Mouse (Mus musculus) Patski (cell line): ENCODE results near the gene Ap4m1. TPM values are rescaled to one million over a fixed set of nuclear protein-coding genes. Genes with fewer than 3 reads are reported as not detected.

ENCODE experiments used
- ATAC-seq: fragments of 100-300 bp; one replicate; pipeline ENCODE4 v1.8.0; 2021
- CTCF ChIA-PET: fragments of 350-600 bp; sonication (Branson Sonifier 250); formaldehyde crosslinking; loops from one replicate; lab custom pipeline; 2022; ENCODE audit warnings: inconsistent platforms; lab: Charles Lee
- POLR2A ChIA-PET: fragments of 350-600 bp; sonication (Branson Sonifier 250); formaldehyde crosslinking; loops from one replicate; lab custom pipeline; 2022; ENCODE audit warnings: antibody characterized with exemption, inconsistent platforms; lab: Charles Lee
- DNase-seq: peaks from one replicate; pipeline ENCODE4 v3.0.0-alpha.2; 2011; ENCODE audit warnings: low read depth, low spot score
- H3K27me3 ChIP-seq: fragments of 371-371 bp; one replicate; pipeline ENCODE4 v1.5.1; 2021
- CTCF ChIP-seq: fragments of 100-300 bp; IDR thresholded peaks from one replicate; pipeline ENCODE4 v1.5.1; 2021
- in situ Hi-C: fragments of 300-500 bp; cut with MboI; formaldehyde crosslinking; loops from 3 replicates; pipeline ENCODE4 v1.11.1; 2018; ENCODE audit warnings: low pct_unique_long_range_greater_than_20kb, mixed read lengths
- polyA plus RNA-seq: library from polyadenylated mRNA; unstranded; gene quantifications from one replicate; pipeline ENCODE4 v1.2.3, GENCODE M21; 2021

The Ap4m1 gene
- polyA plus RNA-seq: 39.7 TPM

- no peak for TF ChIP-seq CTCF
- CTCF ChIA-PET: no interaction called here
- DNase-seq: peak; percentile 97
- H3K27me3 ChIP-seq: no peaks in the 10 kb centered on the region
- in situ Hi-C loops: no loop called here
- POLR2A ChIA-PET: interaction anchor here (0.5 kb wide), 1 partner anchor 16 kb away, joined by 3 read pairs; the partner anchor contains the start of genes Cnpy4 and Taf6
- ATAC-seq: peak; percentile 75
Measured at GRCm38 (mm10) chr5:138171695-138172491, at the start of gene Ap4m1, which contains the start of gene Mcm7. Ap4m1 (plus strand) TSS chr5:138172002. Mcm7 (minus strand) TSS chr5:138172422.

DNA sequence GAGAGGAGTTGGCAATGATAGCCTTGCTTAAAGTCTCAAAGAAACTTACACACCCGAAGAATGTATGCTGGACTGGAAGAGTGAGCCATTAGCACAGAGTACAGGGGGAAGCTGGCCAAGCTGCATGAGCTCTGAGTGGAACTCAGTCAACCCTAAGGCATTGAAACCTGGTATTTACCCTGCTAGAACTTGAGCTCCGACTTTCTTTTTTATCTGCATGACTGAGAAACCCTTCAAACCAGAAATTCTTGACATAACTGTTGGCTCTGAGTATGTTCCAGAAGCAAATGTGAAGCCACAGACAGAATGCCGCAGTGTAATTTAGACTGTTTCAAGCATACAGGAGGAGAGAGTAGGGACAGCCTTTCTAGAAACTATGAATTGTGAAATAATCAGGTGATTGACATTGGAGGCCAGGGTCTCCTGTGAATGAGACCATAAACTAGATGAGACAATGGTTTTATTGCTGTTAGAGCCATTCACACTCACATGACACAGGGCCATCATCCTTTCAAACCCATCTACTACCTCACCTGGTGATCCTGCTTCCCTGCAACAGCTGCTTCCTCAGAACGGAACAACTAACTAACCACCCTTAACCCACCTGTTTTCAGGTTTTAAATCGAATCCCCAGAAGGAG lies 39.3 kb upstream of the Ap4m1 start:
- ChIA-PET CTCF (interaction anchor here (1.4 to 2.3 kb wide), 2 partner anchors 9 to 14 kb away, joined by 5 to 6 read pairs; no protein-coding TSS in a partner anchor), POLR2A (interaction anchor here (0.5 to 1.6 kb wide), 2 partner anchors 14 to 46 kb away, joined by 3 to 5 read pairs; no protein-coding TSS in a partner anchor)
- in situ Hi-C loops: no loop called here
- no peaks in the 10 kb centered on the region for H3K27me3 ChIP-seq
- ATAC-seq (peak; percentile 96), DNase-seq (peak; percentile 95)
- TF ChIP-seq CTCF: no peak

GRCm38 (mm10) chr5:138137257-138137656 lies 34.5 kb upstream of the Ap4m1 start:
- TF ChIP-seq CTCF: no peak
- in situ Hi-C loops: loop anchor here (5.0 kb wide), 2 partner anchors 50 to 245 kb away; partner anchors contain the start of gene Zkscan1
- DNase-seq (no peak), ATAC-seq (no peak)
- no peaks in the 10 kb centered on the region for H3K27me3 ChIP-seq
- ChIA-PET CTCF (interaction anchor here (0.7 to 3.0 kb wide), 5 partner anchors 9 to 50 kb away, joined by 3 to 11 read pairs (median 5); no protein-coding TSS in a partner anchor), POLR2A (interaction anchor here (0.7 to 1.6 kb wide), 3 partner anchors 27 to 227 kb away, joined by 3 to 4 read pairs (median 4); no protein-coding TSS in a partner anchor)

DNA sequence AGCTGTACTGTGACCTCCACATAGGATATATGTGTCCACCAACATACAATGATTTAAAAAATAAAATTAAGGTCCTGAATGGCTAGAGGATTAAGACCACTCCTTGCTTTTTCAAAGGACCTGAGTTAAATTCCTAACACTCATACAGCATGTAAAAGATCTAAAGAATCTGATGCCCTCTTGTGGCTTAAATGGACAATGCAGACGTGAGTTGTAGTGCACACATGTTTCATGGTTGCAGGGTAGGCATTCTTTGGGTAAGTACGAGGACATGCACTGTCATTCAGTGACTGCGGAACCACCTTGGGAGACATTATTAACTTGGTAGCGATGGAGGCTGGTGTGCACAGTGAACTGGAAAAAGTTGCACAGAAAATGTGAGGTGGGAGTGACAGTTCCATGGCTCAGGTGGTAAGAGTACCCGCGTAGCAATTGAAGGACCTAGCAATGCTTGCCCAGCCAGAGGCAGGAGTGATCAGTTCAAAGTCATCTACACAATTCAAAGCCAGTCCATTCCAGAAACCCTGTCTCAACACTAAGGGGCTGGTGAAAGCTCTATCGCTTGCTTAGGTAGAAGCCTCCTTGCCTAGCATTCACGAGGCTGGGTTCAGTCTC lies 33.8 kb upstream of the Ap4m1 start:
- ChIA-PET POLR2A (interaction anchor here (0.8 to 1.6 kb wide), 2 partner anchors 28 to 228 kb away, joined by 3 to 4 read pairs; no protein-coding TSS in a partner anchor), CTCF (interaction anchor here (0.9 to 3.0 kb wide), 6 partner anchors 10 to 252 kb away, joined by 3 to 11 read pairs (median 4); no protein-coding TSS in a partner anchor)
- H3K27me3 ChIP-seq: no peaks in the 10 kb centered on the region
- ATAC-seq: peak; percentile 78
- TF ChIP-seq CTCF: peak; percentile 78
- in situ Hi-C loops: loop anchor here (5.0 kb wide), 2 partner anchors 51 to 246 kb away; partner anchors contain the start of gene Zkscan1
- DNase-seq: no peak

GRCm38 (mm10) chr5:138138585-138138984 lies 33.2 kb upstream of the Ap4m1 start:
- ChIA-PET CTCF (interaction anchor here (1.1 to 3.0 kb wide), 4 partner anchors 10 to 253 kb away, joined by 3 to 11 read pairs (median 4); no protein-coding TSS in a partner anchor), POLR2A (interaction anchor here (1.6 kb wide), 1 partner anchor 29 kb away, joined by 4 read pairs; no protein-coding TSS in a partner anchor)
- in situ Hi-C loops: loop anchor here (5.0 kb wide), 2 partner anchors 51 to 246 kb away; partner anchors contain the start of gene Zkscan1
- no peak for ATAC-seq
- H3K27me3 ChIP-seq: no peaks in the 10 kb centered on the region
- TF ChIP-seq CTCF: no peak
- no peak for DNase-seq

DNA sequence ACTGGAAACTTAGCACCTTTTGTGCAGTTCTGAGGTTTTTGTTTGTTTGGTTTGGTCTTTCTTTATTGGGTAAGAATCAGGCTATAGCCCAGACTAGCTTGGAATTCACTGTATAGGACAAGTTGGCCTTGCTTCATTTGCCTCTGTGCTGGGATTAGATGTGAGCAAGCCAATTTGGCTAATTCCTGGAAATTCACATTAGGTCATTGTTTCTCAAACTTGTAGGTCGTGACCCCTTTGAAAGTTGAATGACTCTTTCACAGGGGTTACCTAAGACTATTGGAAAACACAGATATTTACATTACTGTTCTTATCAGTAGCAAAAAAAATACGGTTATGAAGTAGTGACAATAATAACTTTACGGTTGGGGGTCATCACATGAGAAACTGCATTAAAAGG lies 17.4 kb upstream of the Ap4m1 start:
- in situ Hi-C loops: no loop called here
- no peaks in the 10 kb centered on the region for H3K27me3 ChIP-seq
- ATAC-seq (no peak), DNase-seq (no peak)
- no peak for TF ChIP-seq CTCF
- CTCF ChIA-PET: interaction anchor here (1.0 to 1.7 kb wide), 3 partner anchors 12 to 67 kb away, joined by 3 to 6 read pairs (median 5); no protein-coding TSS in a partner anchor
- POLR2A ChIA-PET: interaction anchor here (0.6 to 1.0 kb wide), 2 partner anchors 12 to 14 kb away, joined by 3 read pairs; no protein-coding TSS in a partner anchor

GRCm38 (mm10) chr5:138155443-138155976 lies 16.3 kb upstream of the Ap4m1 start, which contains the start of gene Zfp113:
Zfp113 (minus strand) TSS chr5:138155744.
- peak; percentile 94 for DNase-seq
- in situ Hi-C loops: no loop called here
- CTCF ChIA-PET: interaction anchor here (1.0 to 1.7 kb wide), 5 partner anchors 11 to 68 kb away, joined by 3 to 6 read pairs (median 5); no protein-coding TSS in a partner anchor
- POLR2A ChIA-PET: interaction anchor here (0.6 to 1.0 kb wide), 4 partner anchors 11 to 247 kb away, joined by 3 read pairs; no protein-coding TSS in a partner anchor
- peak; percentile 93 for TF ChIP-seq CTCF
- ATAC-seq: peak; percentile 88
- H3K27me3 ChIP-seq: no peaks in the 10 kb centered on the region

DNA sequence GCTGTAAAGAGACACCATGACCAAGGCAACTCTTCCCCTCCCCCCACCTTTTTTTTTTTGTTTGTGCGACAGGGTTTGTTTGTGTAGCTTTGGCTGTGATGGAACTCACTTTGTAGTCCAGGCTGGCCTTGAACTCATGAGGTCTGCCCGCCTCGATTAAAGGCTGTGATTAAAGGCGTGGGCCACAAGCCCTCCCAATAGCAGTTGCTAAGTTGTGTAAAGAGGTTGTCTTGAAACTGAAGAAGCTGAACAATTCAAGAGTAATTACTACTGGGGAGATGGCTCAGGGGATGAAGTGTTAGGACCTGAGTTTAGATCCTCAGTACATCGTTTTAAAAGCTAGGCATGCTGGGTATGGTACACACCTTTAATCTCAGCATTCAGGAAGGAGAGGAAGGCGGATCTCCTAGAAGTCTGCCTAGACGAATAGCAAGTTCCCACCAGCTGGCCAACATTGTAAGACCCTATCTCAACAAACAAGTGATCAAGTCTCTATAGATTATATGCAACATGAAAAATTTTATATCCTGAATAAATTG lies 11.5 kb upstream of the Ap4m1 start:
- CTCF ChIA-PET: interaction anchor here (1.1 to 1.8 kb wide), 2 partner anchors 10 to 64 kb away, joined by 3 to 6 read pairs; no protein-coding TSS in a partner anchor

More for the DNA sequence above, 11.5 kb upstream of the Ap4m1 start:
- in situ Hi-C loops: loop anchor here (10.0 kb wide), 1 partner anchor 375 kb away; the partner anchor contains the start of genes Mepce and Zcwpw1
- DNase-seq (no peak), ATAC-seq (no peak)
- no peaks in the 10 kb centered on the region for H3K27me3 ChIP-seq
- TF ChIP-seq CTCF: no peak
- POLR2A ChIA-PET: interaction anchor here (3.4 kb wide), 1 partner anchor 10 kb away, joined by 14 read pairs; no protein-coding TSS in a partner anchor
